9 mouse cellular contexts compared by ENCODE assay signal in genomic region chr7:68148297-68149048, GRCm38 (mm10).
A peak's percentile ranks its signal among the peaks of the same experiment; 100 is the strongest.
DNase-seq lines count a peak whose midpoint lies in the region; ATAC-seq lines count a peak whose summit lies in the region.
"Had no signal": no experiment of that assay in that cellular context is flagged by ENCODE, and none has a peak within 500 bp of the region (broad histone marks: within the 10 kb centered on the region; RNA-seq: fewer than 3 reads in every experiment).

No protein-coding gene starts in this region.

- no peaks in the 10 kb centered on the region for H3K27me3 ChIP-seq in forebrain, embryonic 15.5 days
- no peaks in the 10 kb centered on the region for H3K27me3 ChIP-seq in midbrain, embryonic 14.5 days (ENCODE audit: control insufficient read depth, insufficient read depth, low read length)

- H3K27ac ChIP-seq in forebrain, embryonic 15.5 days (replicated peaks), result no peak overlapping the region
- H3K27ac ChIP-seq in midbrain, embryonic 14.5 days (replicated peaks; ENCODE audit: low read depth, low read length), result no peak overlapping the region; the same call in 1 of the 2 replicates

- no peak overlapping the region for H3K4me2 ChIP-seq in forebrain, embryonic 15.5 days (replicated peaks)
- peak overlapping the region; percentile 20; the same call in 1 of the 2 replicates for H3K4me2 ChIP-seq in midbrain, embryonic 14.5 days (ENCODE audit: low read length)

- WGBS in forebrain, embryonic 15.5 days, result 24% methylated on average over 20 of the region's 20 CpGs
- WGBS in midbrain, embryonic 14.5 days, result 27% methylated on average over 20 of the region's 20 CpGs

- H3K4me1 ChIP-seq in forebrain, embryonic 15.5 days, result peaks cover 21% of the 10 kb centered on the region
- H3K4me1 ChIP-seq in midbrain, embryonic 14.5 days (ENCODE audit: control insufficient read depth, insufficient read depth, low read length), result peaks cover 17% of the 10 kb centered on the region

- ATAC-seq in forebrain, embryonic 15.5 days (replicated peaks), result peak; percentile 40
- peak; percentile 31; the same call in 1 of the 2 replicates for ATAC-seq in midbrain, embryonic 14.5 days (ENCODE audit: low FRiP score, low TSS enrichment)

- no peak overlapping the region for H3K9ac ChIP-seq in forebrain, embryonic 15.5 days (replicated peaks)
- peak overlapping the region; percentile 36; the same call in 1 of the 2 replicates for H3K9ac ChIP-seq in midbrain, embryonic 14.5 days (replicated peaks; ENCODE audit: low read length)

- intact Hi-C loops in left cerebral cortex, postnatal 4 days (cut with DNase I), result no loop called here

- H3K36me3 ChIP-seq in forebrain, embryonic 15.5 days, result no peaks in the 10 kb centered on the region
- H3K36me3 ChIP-seq in midbrain, embryonic 14.5 days (ENCODE audit: control insufficient read depth, insufficient read depth, low read length), result no peaks in the 10 kb centered on the region

- no peaks in the 10 kb centered on the region for H3K9me3 ChIP-seq in forebrain, embryonic 15.5 days
- no peaks in the 10 kb centered on the region for H3K9me3 ChIP-seq in midbrain, embryonic 14.5 days (ENCODE audit: control insufficient read depth, low read length)

- no peak overlapping the region for H3K4me3 ChIP-seq in forebrain, embryonic 15.5 days
- no peak overlapping the region for H3K4me3 ChIP-seq in midbrain, embryonic 14.5 days (replicated peaks; ENCODE audit: low read depth, low read length)

- DNase-seq in left cerebral cortex, postnatal 4 days, result peak; percentile 42
- DNase-seq in left cerebral cortex, adult 9 months (ENCODE audit: low spot score in 2 of 2), result no peak
- DNase-seq in adipocyte (ENCODE audit: low spot score), result peak; percentile 13
- peak; percentile 49 for DNase-seq in midbrain, embryonic 14.5 days
- no peak for DNase-seq in adrenal gland, adult 8-10 months
- no peak for DNase-seq in spleen, adult 18-20 months
- DNase-seq: cerebellum, adult 11 months; layer of hippocampus, postnatal 36 days had no signal

Comparison
In these comparisons a context has a peak if more than half of its experiments do, and no peak if none do; other contexts are left out.
1. DNase-seq: peak in left cerebral cortex, postnatal 4 days (single experiment), adipocyte (single experiment) and midbrain, embryonic 14.5 days (single experiment); none in left cerebral cortex, adult 9 months (0 of 2), adrenal gland, adult 8-10 months (single experiment) and spleen, adult 18-20 months (0 of 2).